Mouse (Mus musculus) cerebellum, adult 2 months (tissue): ENCODE data around the gene Nosip.

ENCODE experiments used
- CTCF ChIP-seq: fragments of 200-500 bp; IDR thresholded peaks from 2 replicates; pipeline ENCODE4 v1.5.1; 2011; ENCODE audit warnings: low read depth, mild to moderate bottlenecking, control low read depth, low read length, moderate library complexity, borderline replicate concordance; ENCODE audit not compliant: insufficient read depth
- POLR2A ChIP-seq: fragments of 200-500 bp; IDR thresholded peaks from 2 replicates; pipeline ENCODE4 v1.6.1; 2011; ENCODE audit warnings: low read length, control low read depth, borderline replicate concordance; ENCODE audit not compliant: insufficient read depth

DNA sequence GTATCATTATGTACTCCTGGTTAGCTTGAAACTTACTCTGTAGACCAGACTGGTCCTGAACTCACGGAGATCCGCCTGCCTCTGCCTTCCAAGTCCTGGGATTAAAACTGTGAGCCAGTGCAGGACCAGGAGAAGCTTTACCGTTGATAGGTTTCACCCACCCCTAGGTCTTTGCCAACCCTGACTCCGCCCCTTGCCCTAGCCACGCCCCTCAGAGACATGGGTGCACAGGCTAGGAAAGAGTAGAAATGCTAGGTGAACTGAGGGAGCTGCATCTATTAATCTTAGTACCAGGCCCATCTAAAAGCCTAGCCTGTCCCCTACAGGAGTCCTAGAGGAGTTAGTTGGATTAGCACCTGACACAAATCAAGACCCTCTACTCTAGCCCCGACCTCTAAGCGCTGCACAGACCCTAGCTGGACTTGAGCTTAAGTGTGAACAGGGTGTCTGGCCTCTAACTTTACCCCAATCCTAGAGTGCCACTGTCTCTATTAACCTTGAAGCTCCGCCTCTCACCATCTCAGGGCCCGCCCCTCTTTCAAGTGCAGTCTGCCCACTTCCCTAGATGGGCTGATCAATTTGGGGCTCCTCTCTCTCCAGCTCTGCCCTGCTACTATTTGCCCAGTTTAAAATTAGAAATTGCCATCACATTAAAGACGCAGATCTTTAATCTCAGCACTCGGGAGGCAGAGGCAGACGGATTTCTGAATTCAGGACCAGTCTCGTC lies 28.2 kb downstream of the Nosip start:
- no peak for TF ChIP-seq POLR2A
- no peak for TF ChIP-seq CTCF
